Mouse (Mus musculus): Measurements from ENCODE around the gene Mitf. TPM values are rescaled to one million over a fixed set of nuclear protein-coding genes. Genes with fewer than 3 reads are reported as not detected.
A peak's percentile ranks its signal among the peaks of the same experiment; 100 is the strongest.

The Mitf gene
- polyA plus RNA-seq, 1 experiment from 2014 or later = 24.4 TPM

- Histone ChIP-seq H3K4me3 (ENCODE audit: low read depth, low read length) (no peak overlapping the region), H3K4me2 (no peak overlapping the region), H3K4me1 (ENCODE audit: control insufficient read depth, insufficient read depth, low read length) (no peaks in the 10 kb centered on the region), H3K9ac (ENCODE audit: low read depth, low read length) (no peak overlapping the region), H3K27ac (ENCODE audit: low read depth, low read length) (0 out of 2 replicates have a peak overlapping the region, but pooled peaks have one; percentile 17), H3K27me3 (ENCODE audit: control insufficient read depth, insufficient read depth, low read length) (no peaks in the 10 kb centered on the region), H3K9me3 (replicated peaks; ENCODE audit: control insufficient read depth, low read length) (no peaks in the 10 kb centered on the region), H3K36me3 (ENCODE audit: control insufficient read depth, insufficient read depth, low read length) (no peaks in the 10 kb centered on the region)
- no peak for ATAC-seq (replicated peaks; ENCODE audit: insufficient number of reproducible peaks, low FRiP score, low TSS enrichment)
- WGBS (ENCODE audit: insufficient replicate concordance) = 68% methylated on average over 8 of the region's 8 CpGs
These were observed 48.7 kb downstream of the Mitf start for GRCm38 (mm10) chr6:97855420-97856170.

- H3K4me2 ChIP-seq = no peak overlapping the region
- ATAC-seq (replicated peaks; ENCODE audit: insufficient number of reproducible peaks, low FRiP score, low TSS enrichment) = no peak
- H3K9me3 ChIP-seq (replicated peaks; ENCODE audit: control insufficient read depth, low read length) = no peaks in the 10 kb centered on the region
- H3K36me3 ChIP-seq (ENCODE audit: control insufficient read depth, insufficient read depth, low read length) = no peaks in the 10 kb centered on the region
- H3K4me1 ChIP-seq (ENCODE audit: control insufficient read depth, insufficient read depth, low read length) = no peaks in the 10 kb centered on the region
- no peaks in the 10 kb centered on the region for H3K27me3 ChIP-seq (ENCODE audit: control insufficient read depth, insufficient read depth, low read length)
- 68% methylated on average over 8 of the region's 8 CpGs for WGBS (ENCODE audit: insufficient replicate concordance)
- H3K4me3 ChIP-seq (ENCODE audit: low read depth, low read length) = no peak overlapping the region
- no peak overlapping the region for H3K27ac ChIP-seq (ENCODE audit: low read depth, low read length)
- H3K9ac ChIP-seq (ENCODE audit: low read depth, low read length) = no peak overlapping the region
These were observed 49.6 kb downstream of the Mitf start for GRCm38 (mm10) chr6:97856502-97856901.

- Histone ChIP-seq H3K9ac (ENCODE audit: low read depth, low read length) (no peak overlapping the region), H3K9me3 (replicated peaks; ENCODE audit: control insufficient read depth, low read length) (no peaks in the 10 kb centered on the region), H3K27me3 (ENCODE audit: control insufficient read depth, insufficient read depth, low read length) (no peaks in the 10 kb centered on the region), H3K4me3 (ENCODE audit: low read depth, low read length) (no peak overlapping the region), H3K4me2 (no peak overlapping the region), H3K36me3 (ENCODE audit: control insufficient read depth, insufficient read depth, low read length) (no peaks in the 10 kb centered on the region), H3K27ac (ENCODE audit: low read depth, low read length) (no peak overlapping the region), H3K4me1 (ENCODE audit: control insufficient read depth, insufficient read depth, low read length) (no peaks in the 10 kb centered on the region)
- WGBS (ENCODE audit: insufficient replicate concordance) = 55% methylated on average over 3 of the region's 3 CpGs
- no peak for ATAC-seq (replicated peaks; ENCODE audit: insufficient number of reproducible peaks, low FRiP score, low TSS enrichment)
These were observed 50.8 kb downstream of the Mitf start for GRCm38 (mm10) chr6:97857690-97858089.

GRCm38 (mm10) chr6:97866575-97866974 lies 59.7 kb downstream of the Mitf start:
- no peak overlapping the region for H3K27ac ChIP-seq (ENCODE audit: low read depth, low read length)
- H3K9ac ChIP-seq (ENCODE audit: low read depth, low read length) = no peak overlapping the region
- H3K4me2 ChIP-seq = no peak overlapping the region
- H3K4me3 ChIP-seq (ENCODE audit: low read depth, low read length) = no peak overlapping the region
- WGBS (ENCODE audit: insufficient replicate concordance) = 80% methylated on average over 7 of the region's 7 CpGs
- no peaks in the 10 kb centered on the region for H3K36me3 ChIP-seq (ENCODE audit: control insufficient read depth, insufficient read depth, low read length)
- H3K27me3 ChIP-seq (ENCODE audit: control insufficient read depth, insufficient read depth, low read length) = no peaks in the 10 kb centered on the region
- no peak for ATAC-seq (replicated peaks; ENCODE audit: insufficient number of reproducible peaks, low FRiP score, low TSS enrichment)
- H3K4me1 ChIP-seq (ENCODE audit: control insufficient read depth, insufficient read depth, low read length) = peaks cover 8% of the 10 kb centered on the region; the same call in 1 of the 2 replicates
- no peaks in the 10 kb centered on the region for H3K9me3 ChIP-seq (replicated peaks; ENCODE audit: control insufficient read depth, low read length)

- Histone ChIP-seq H3K27me3 (ENCODE audit: control insufficient read depth, insufficient read depth, low read length) (no peaks in the 10 kb centered on the region), H3K9ac (ENCODE audit: low read depth, low read length) (no peak overlapping the region), H3K9me3 (replicated peaks; ENCODE audit: control insufficient read depth, low read length) (no peaks in the 10 kb centered on the region), H3K36me3 (ENCODE audit: control insufficient read depth, insufficient read depth, low read length) (no peaks in the 10 kb centered on the region), H3K4me3 (ENCODE audit: low read depth, low read length) (no peak overlapping the region), H3K4me1 (ENCODE audit: control insufficient read depth, insufficient read depth, low read length) (peaks cover 8% of the 10 kb centered on the region; the same call in 1 of the 2 replicates), H3K27ac (ENCODE audit: low read depth, low read length) (no peak overlapping the region), H3K4me2 (no peak overlapping the region)
- ATAC-seq (replicated peaks; ENCODE audit: insufficient number of reproducible peaks, low FRiP score, low TSS enrichment) = no peak
- 82% methylated on average over 1 of the region's 1 CpGs for WGBS (ENCODE audit: insufficient replicate concordance)
These were observed 61.2 kb downstream of the Mitf start for GRCm38 (mm10) chr6:97868005-97868404.

GRCm38 (mm10) chr6:97869953-97870352 lies 63.1 kb downstream of the Mitf start:
- 39% methylated on average over 4 of the region's 4 CpGs for WGBS (ENCODE audit: insufficient replicate concordance)
- Histone ChIP-seq H3K4me1 (ENCODE audit: control insufficient read depth, insufficient read depth, low read length) (peaks cover 13% of the 10 kb centered on the region; the same call in 1 of the 2 replicates), H3K4me3 (ENCODE audit: low read depth, low read length) (no peak overlapping the region), H3K4me2 (no peak overlapping the region), H3K9ac (ENCODE audit: low read depth, low read length) (no peak overlapping the region), H3K27me3 (ENCODE audit: control insufficient read depth, insufficient read depth, low read length) (no peaks in the 10 kb centered on the region), H3K36me3 (ENCODE audit: control insufficient read depth, insufficient read depth, low read length) (no peaks in the 10 kb centered on the region), H3K27ac (ENCODE audit: low read depth, low read length) (peak overlapping the region; percentile 47), H3K9me3 (replicated peaks; ENCODE audit: control insufficient read depth, low read length) (no peaks in the 10 kb centered on the region)
- no peak for ATAC-seq (replicated peaks; ENCODE audit: insufficient number of reproducible peaks, low FRiP score, low TSS enrichment)

- Histone ChIP-seq H3K4me2 (no peak overlapping the region), H3K9ac (ENCODE audit: low read depth, low read length) (no peak overlapping the region), H3K9me3 (replicated peaks; ENCODE audit: control insufficient read depth, low read length) (no peaks in the 10 kb centered on the region), H3K36me3 (ENCODE audit: control insufficient read depth, insufficient read depth, low read length) (no peaks in the 10 kb centered on the region), H3K4me3 (ENCODE audit: low read depth, low read length) (no peak overlapping the region), H3K27me3 (ENCODE audit: control insufficient read depth, insufficient read depth, low read length) (no peaks in the 10 kb centered on the region), H3K4me1 (ENCODE audit: control insufficient read depth, insufficient read depth, low read length) (peaks cover 13% of the 10 kb centered on the region; the same call in 1 of the 2 replicates), H3K27ac (ENCODE audit: low read depth, low read length) (no peak overlapping the region)
- no peak for ATAC-seq (replicated peaks; ENCODE audit: insufficient number of reproducible peaks, low FRiP score, low TSS enrichment)
- WGBS (ENCODE audit: insufficient replicate concordance) = 90% methylated on average over 4 of the region's 4 CpGs
These were observed 64.6 kb downstream of the Mitf start for GRCm38 (mm10) chr6:97871296-97872030.

- H3K4me1 ChIP-seq (ENCODE audit: control insufficient read depth, insufficient read depth, low read length) = peaks cover 22% of the 10 kb centered on the region
- H3K27me3 ChIP-seq (ENCODE audit: control insufficient read depth, insufficient read depth, low read length) = no peaks in the 10 kb centered on the region
- no peak overlapping the region for H3K4me3 ChIP-seq (ENCODE audit: low read depth, low read length)
- H3K9me3 ChIP-seq (replicated peaks; ENCODE audit: control insufficient read depth, low read length) = no peaks in the 10 kb centered on the region
- 58% methylated on average over 2 of the region's 2 CpGs for WGBS (ENCODE audit: insufficient replicate concordance)
- no peak overlapping the region for H3K27ac ChIP-seq (ENCODE audit: low read depth, low read length)
- no peaks in the 10 kb centered on the region for H3K36me3 ChIP-seq (ENCODE audit: control insufficient read depth, insufficient read depth, low read length)
- H3K4me2 ChIP-seq = no peak overlapping the region
- no peak overlapping the region for H3K9ac ChIP-seq (ENCODE audit: low read depth, low read length)
- ATAC-seq (replicated peaks; ENCODE audit: insufficient number of reproducible peaks, low FRiP score, low TSS enrichment) = no peak
These were observed 66.2 kb downstream of the Mitf start for GRCm38 (mm10) chr6:97873102-97873501.

Measured in heart, embryonic 11.5 days (tissue).